Mouse (Mus musculus): ENCODE data around the gene Tmem37.

Tmem37 gene

GRCm38 (mm10) chr1:120057044-120057443 is 16.8 kb downstream of the Tmem37 start:
- DNase-seq: peak; percentile 53

- peak; percentile 14 for DNase-seq
Measured at GRCm38 (mm10) chr1:120056236-120056635, 17.6 kb downstream of the Tmem37 start.

GRCm38 (mm10) chr1:120055475-120055874 is 18.4 kb downstream of the Tmem37 start:
- no peak for DNase-seq

GRCm38 (mm10) chr1:120054997-120055396 is 18.9 kb downstream of the Tmem37 start:
- DNase-seq: peak; percentile 38

- no peak for DNase-seq
Measured at GRCm38 (mm10) chr1:120051070-120051469, 22.8 kb downstream of the Tmem37 start.

- no peak for DNase-seq
Measured at GRCm38 (mm10) chr1:120047325-120047724, 26.5 kb downstream of the Tmem37 start.

- no peak for DNase-seq
Measured at GRCm38 (mm10) chr1:120044584-120044983, 29.3 kb downstream of the Tmem37 start.

- DNase-seq: no peak
Measured at GRCm38 (mm10) chr1:120042421-120042820, 31.5 kb downstream of the Tmem37 start.

GRCm38 (mm10) chr1:120038594-120038993 is 35.3 kb downstream of the Tmem37 start:
- DNase-seq: no peak

GRCm38 (mm10) chr1:120037021-120037683 is 36.7 kb downstream of the Tmem37 start:
- DNase-seq: no peak

GRCm38 (mm10) chr1:120035456-120036034 is 38.3 kb downstream of the Tmem37 start:
- no peak for DNase-seq

GRCm38 (mm10) chr1:120034793-120035192 is 39.1 kb downstream of the Tmem37 start:
- no peak for DNase-seq

- no peak for DNase-seq
Measured at GRCm38 (mm10) chr1:120033469-120033854, 40.4 kb downstream of the Tmem37 start.

- peak; percentile 72 for DNase-seq
Measured at GRCm38 (mm10) chr1:120032804-120033468, 40.9 kb downstream of the Tmem37 start.

GRCm38 (mm10) chr1:120030474-120030873 is 43.4 kb downstream of the Tmem37 start:
- no peak for DNase-seq

GRCm38 (mm10) chr1:120027693-120028092 is 46.2 kb downstream of the Tmem37 start:
- DNase-seq: no peak

- no peak for DNase-seq
Measured at GRCm38 (mm10) chr1:120025050-120025439, 48.8 kb downstream of the Tmem37 start.

GRCm38 (mm10) chr1:120024331-120025049 is 49.4 kb downstream of the Tmem37 start:
- DNase-seq: no peak

- DNase-seq: peak; percentile 64
Measured at GRCm38 (mm10) chr1:120021951-120022350, 51.9 kb downstream of the Tmem37 start.

GRCm38 (mm10) chr1:120020322-120020897 is 53.5 kb downstream of the Tmem37 start:
- no peak for DNase-seq

- no peak for DNase-seq
Measured at GRCm38 (mm10) chr1:120019428-120019827, 54.4 kb downstream of the Tmem37 start.

GRCm38 (mm10) chr1:120018900-120019299 is 55.0 kb downstream of the Tmem37 start:
- no peak for DNase-seq

Data from right cerebral cortex, adult 18-20 months (tissue).